Mouse (Mus musculus) liver, adult 2 months (tissue): ENCODE measurements around the gene Ppp1r12a. TPM values are rescaled to one million over a fixed set of nuclear protein-coding genes. Genes with fewer than 3 reads are reported as not detected.
A peak's percentile ranks its signal among the peaks of the same experiment; 100 is the strongest.

Experiments used
- DNase-seq: peaks from one replicate; pipeline ENCODE4 v3.0.0-alpha.2; 2011; ENCODE audit warnings: low read depth, low spot score; ENCODE audit errors: extremely low read depth
- H3K27ac ChIP-seq: fragments of 200-500 bp; replicated peaks from 2 replicates; pipeline ENCODE4 v1.5.1; 2012; ENCODE audit warnings: low read depth, mild to moderate bottlenecking, control low read depth, inconsistent platforms, low read length; ENCODE audit not compliant: insufficient read depth
- H3K27me3 ChIP-seq: fragments of 200-500 bp; 2 replicates; pipeline ENCODE4 v1.6.1; 2012; ENCODE audit warnings: mild to moderate bottlenecking, moderate library complexity, low read length, inconsistent platforms; ENCODE audit not compliant: control insufficient read depth, insufficient read depth
- H3K36me3 ChIP-seq: fragments of 200-500 bp; 2 replicates; pipeline ENCODE4 v1.6.1; 2012; ENCODE audit warnings: low read length, inconsistent platforms; ENCODE audit not compliant: control insufficient read depth, insufficient read depth
- H3K4me1 ChIP-seq: fragments of 200-500 bp; 2 replicates; pipeline ENCODE4 v1.6.1; 2011; ENCODE audit warnings: low read length; ENCODE audit not compliant: control insufficient read depth, insufficient read depth
- H3K4me3 ChIP-seq: fragments of 200-500 bp; 2 replicates; pipeline ENCODE4 v1.5.1; 2011; ENCODE audit warnings: low read depth, mild to moderate bottlenecking, control low read depth, low read length, moderate library complexity; ENCODE audit not compliant: insufficient read depth
- H3K79me2 ChIP-seq: fragments of 200-500 bp; 2 replicates; pipeline ENCODE4 v1.6.1; 2012; ENCODE audit warnings: inconsistent platforms, mild to moderate bottlenecking, low read length, moderate library complexity; ENCODE audit not compliant: control insufficient read depth, insufficient read depth
- H3K9ac ChIP-seq: fragments of 200-500 bp; 2 replicates; pipeline ENCODE4 v1.6.1; 2012; ENCODE audit warnings: low read depth, mild to moderate bottlenecking, control low read depth, inconsistent platforms, low read length
- CTCF ChIP-seq: fragments of 200-500 bp; IDR thresholded peaks from 2 replicates; pipeline ENCODE4 v1.5.1; 2011; ENCODE audit warnings: low read depth, low read length, control low read depth
- POLR2A ChIP-seq: fragments of 200-500 bp; IDR thresholded peaks from 2 replicates; pipeline ENCODE4 v1.6.1; 2011; ENCODE audit warnings: low read length, control low read depth; ENCODE audit not compliant: insufficient read depth; ENCODE audit errors: extremely low read depth
- WGBS: fragments of 180-500 bp; shearing (Covaris S2); methylation state at CpG from one replicate; pipeline ENCODE4 v1.1.7; 2018; 5-methylcytosine and 5-hydroxymethylcytosine counted together
- polyA plus RNA-seq: library from polyadenylated mRNA; depleted of rRNA; stranded (reverse); fragments of >200 nt; gene quantifications from 2 replicates; pipeline ENCODE4 v1.2.3, GENCODE M21; 2012
- total RNA-seq: library from RNA; depleted of rRNA; stranded (reverse); fragments of >200 nt; gene quantifications from 2 replicates; pipeline ENCODE4 v1.2.3, GENCODE M21; 2014

Ppp1r12a gene
- total and polyA plus RNA-seq, 2 experiments = 5.5 to 38.5 TPM

DNA sequence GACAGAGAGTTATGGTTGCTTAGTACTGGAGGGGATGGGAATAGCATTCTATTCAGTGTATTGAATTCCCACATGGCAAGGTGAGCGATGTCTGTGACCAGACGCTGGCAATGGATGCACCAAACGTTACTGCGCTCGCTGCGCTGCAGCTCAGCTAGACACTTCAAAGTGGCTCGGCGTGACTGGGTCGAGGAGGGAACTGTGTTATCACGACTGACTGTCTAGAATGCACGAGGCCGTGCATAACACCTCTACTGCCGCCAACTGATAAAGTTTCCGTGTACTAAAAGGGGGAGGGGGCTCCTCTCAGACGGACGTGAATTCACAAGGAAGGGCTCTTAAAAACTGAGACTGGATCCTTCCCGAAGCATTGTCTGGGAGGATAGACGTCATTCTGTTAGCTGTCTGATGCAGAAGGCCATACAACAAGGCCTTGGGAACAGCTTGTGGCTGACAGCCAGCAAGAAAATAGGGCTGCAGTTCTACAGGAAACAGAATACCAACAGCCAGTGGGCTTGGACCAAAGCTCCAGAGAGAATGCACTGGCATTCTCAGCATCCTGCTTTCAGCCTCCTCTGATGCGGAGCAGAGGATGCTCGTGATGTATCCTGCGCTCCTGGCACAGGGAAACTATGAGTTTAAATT lies 6.8 kb upstream of the Ppp1r12a start:
- Histone ChIP-seq H3K27me3 (no peaks in the 10 kb centered on the region), H3K79me2 (no peaks in the 10 kb centered on the region), H3K27ac (no peak overlapping the region), H3K4me3 (no peak overlapping the region), H3K9ac (no peak overlapping the region), H3K4me1 (no peaks in the 10 kb centered on the region), H3K36me3 (no peaks in the 10 kb centered on the region)
- WGBS = 63% methylated on average over 21 of the region's 21 CpGs
- no peak for DNase-seq
- TF ChIP-seq POLR2A (no peak), CTCF (no peak)

DNA sequence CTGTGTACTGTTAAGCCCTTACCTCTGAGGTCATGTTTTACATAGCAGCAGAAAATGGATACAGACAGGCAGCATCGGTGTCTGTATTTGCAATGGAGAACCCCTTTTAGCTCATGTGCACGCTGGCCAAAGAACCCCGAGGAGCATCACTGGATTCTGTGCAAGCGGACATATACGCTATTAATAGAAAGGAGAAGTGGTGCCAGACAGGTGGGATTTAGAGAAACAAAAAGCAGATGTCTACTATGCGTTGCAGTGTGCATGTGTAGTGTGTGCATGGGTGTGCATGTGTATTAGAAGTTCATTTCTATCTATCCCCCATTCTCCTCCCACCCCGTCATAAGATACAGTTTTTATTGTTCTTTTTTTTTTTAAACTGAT lies 6.3 kb upstream of the Ppp1r12a start:
- TF ChIP-seq POLR2A = no peak
- TF ChIP-seq CTCF = no peak
- DNase-seq = no peak
- Histone ChIP-seq H3K79me2 (no peaks in the 10 kb centered on the region), H3K27me3 (no peaks in the 10 kb centered on the region), H3K9ac (no peak overlapping the region), H3K36me3 (no peaks in the 10 kb centered on the region), H3K4me3 (no peak overlapping the region), H3K27ac (no peak overlapping the region), H3K4me1 (no peaks in the 10 kb centered on the region)
- WGBS = 86% methylated on average over 7 of the region's 7 CpGs

DNA sequence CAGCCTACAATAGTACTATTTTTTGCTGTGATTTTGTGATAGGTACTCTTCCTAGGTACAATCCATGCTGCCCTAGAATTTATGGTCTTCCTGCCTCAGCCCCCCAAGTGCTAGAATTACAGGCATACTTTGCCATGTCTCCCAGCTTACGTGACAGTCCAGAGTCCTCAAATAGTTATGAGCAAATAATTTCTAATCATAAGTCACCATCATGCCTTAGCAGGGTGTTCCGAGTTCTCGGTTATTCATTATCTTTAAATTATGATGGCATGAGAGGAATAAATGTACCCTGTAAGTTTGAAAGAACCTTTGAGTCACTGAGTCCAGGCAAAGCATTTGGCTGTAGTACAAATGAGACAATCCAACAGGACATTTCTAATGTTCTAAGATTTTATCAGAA lies 5.9 kb upstream of the Ppp1r12a start:
- no peak overlapping the region for H3K9ac ChIP-seq
- no peaks in the 10 kb centered on the region for H3K79me2 ChIP-seq
- no peaks in the 10 kb centered on the region for H3K4me1 ChIP-seq
- no peak overlapping the region for H3K27ac ChIP-seq
- no peak for TF ChIP-seq POLR2A
- no peak for TF ChIP-seq CTCF
- WGBS = 92% methylated on average over 3 of the region's 3 CpGs
- no peak overlapping the region for H3K4me3 ChIP-seq
- no peaks in the 10 kb centered on the region for H3K27me3 ChIP-seq
- H3K36me3 ChIP-seq = no peaks in the 10 kb centered on the region
- DNase-seq = no peak

DNA sequence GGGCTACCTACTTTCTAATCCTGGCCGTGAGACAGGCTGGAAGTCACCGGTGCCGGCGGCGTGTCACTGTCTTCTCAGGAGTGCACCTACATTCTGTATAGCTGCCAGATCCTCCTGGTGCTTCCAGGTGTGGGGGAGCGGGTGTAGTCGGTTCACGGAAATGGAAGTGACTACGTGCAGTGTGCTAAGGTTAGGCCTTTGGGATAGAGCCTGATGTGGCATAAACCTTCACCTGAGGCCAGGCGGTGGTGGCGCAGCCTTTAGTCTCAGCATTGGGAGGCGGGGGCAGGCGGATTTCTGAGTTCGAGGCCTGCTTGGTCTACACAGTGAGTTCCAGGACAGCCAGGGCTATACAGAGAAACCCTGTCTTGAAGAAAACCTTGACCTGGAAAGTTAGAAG lies 3.0 kb upstream of the Ppp1r12a start:
- no peaks in the 10 kb centered on the region for H3K36me3 ChIP-seq
- 95% methylated on average over 14 of the region's 14 CpGs for WGBS
- DNase-seq = no peak
- no peak overlapping the region for H3K9ac ChIP-seq
- H3K27me3 ChIP-seq = no peaks in the 10 kb centered on the region
- H3K4me3 ChIP-seq = no peak overlapping the region
- no peak overlapping the region for H3K27ac ChIP-seq
- TF ChIP-seq CTCF = no peak
- TF ChIP-seq POLR2A = no peak
- no peaks in the 10 kb centered on the region for H3K4me1 ChIP-seq
- peaks cover 11% of the 10 kb centered on the region; the same call in 1 of the 2 replicates for H3K79me2 ChIP-seq

DNA sequence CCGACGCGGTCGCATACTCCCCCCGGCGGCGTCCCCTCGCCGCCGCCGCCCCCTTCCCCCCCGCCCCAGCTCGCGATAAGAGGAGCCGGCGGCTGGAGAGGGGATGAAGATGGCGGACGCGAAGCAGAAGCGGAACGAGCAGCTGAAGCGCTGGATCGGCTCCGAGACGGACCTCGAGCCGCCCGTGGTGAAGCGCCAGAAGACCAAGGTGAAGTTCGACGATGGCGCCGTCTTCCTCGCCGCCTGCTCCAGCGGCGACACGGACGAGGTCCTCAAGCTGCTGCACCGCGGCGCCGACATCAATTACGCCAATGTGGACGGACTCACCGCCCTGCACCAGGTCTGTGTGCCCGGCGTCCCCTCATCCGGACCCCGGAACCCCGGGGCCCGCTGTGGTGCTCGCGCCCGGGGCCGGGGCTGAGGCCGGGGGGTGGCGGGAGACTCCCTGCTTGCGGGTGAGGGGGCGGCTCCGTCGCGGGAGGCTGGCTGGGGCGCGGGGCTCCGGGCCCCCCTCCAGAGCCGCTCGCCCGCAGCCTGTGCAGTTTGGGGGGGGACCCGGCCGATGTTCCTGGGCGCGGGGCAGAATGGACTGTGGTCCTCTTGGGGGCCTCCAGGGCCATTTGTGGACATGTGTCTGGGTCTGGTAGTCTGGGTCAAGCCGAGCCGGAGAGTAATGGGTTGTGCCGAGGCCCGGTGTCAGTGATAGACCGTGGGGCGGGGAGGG lies 466 bp downstream of the Ppp1r12a start:
- TF ChIP-seq CTCF (no peak), POLR2A (no peak)

DNA sequence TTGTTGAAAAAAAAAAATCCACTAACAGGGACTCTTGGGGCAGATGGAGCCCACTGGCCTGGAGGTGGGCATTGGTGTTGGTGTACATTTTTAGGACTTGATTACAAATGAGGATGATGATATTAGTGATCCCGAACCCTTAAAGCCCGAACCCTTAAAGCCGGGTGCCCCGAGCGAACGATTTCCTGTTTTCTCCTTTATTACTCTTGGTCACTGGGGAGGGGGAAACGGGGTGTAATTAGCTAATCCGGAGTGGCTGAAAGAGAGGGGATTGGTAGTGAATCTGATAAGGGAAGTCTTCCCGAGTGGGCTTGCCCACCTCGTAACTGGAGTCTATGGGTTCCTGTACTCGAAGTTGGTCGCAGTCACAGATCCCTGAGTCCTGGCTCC lies 1.0 kb downstream of the Ppp1r12a start:
- peak overlapping the region; percentile 94 for H3K9ac ChIP-seq
- no peaks in the 10 kb centered on the region for H3K36me3 ChIP-seq
- peaks cover 28% of the 10 kb centered on the region; the same call in 1 of the 2 replicates for H3K79me2 ChIP-seq
- DNase-seq = peak; percentile 33
- TF ChIP-seq POLR2A (no peak), CTCF (no peak)
- under 1% methylated on average over 12 of the region's 12 CpGs for WGBS
- no peaks in the 10 kb centered on the region for H3K27me3 ChIP-seq
- H3K27ac ChIP-seq = peak overlapping the region; percentile 80
- H3K4me1 ChIP-seq = peaks cover 6% of the 10 kb centered on the region; the same call in 1 of the 2 replicates
- peak overlapping the region; percentile 96 for H3K4me3 ChIP-seq

More for the DNA sequence above, 466 bp downstream of the Ppp1r12a start:
- WGBS = under 1% methylated on average over 77 of the region's 79 CpGs
- peak overlapping the region; percentile 80 for H3K27ac ChIP-seq
- H3K4me3 ChIP-seq = peak overlapping the region; percentile 96
- DNase-seq = no peak
- peaks cover 25% of the 10 kb centered on the region; the same call in 1 of the 2 replicates for H3K79me2 ChIP-seq
- H3K4me1 ChIP-seq = peaks cover 3% of the 10 kb centered on the region; the same call in 1 of the 2 replicates
- H3K9ac ChIP-seq = peak overlapping the region; percentile 94
- no peaks in the 10 kb centered on the region for H3K27me3 ChIP-seq
- no peaks in the 10 kb centered on the region for H3K36me3 ChIP-seq
